Comparison of ENCODE assay signal across 11 mouse cellular contexts in genomic region chr7:88159542-88160241, GRCm38 (mm10).
"Had no signal": no experiment of that assay in that cellular context is flagged by ENCODE, and none has a peak within 500 bp of the region (broad histone marks: within the 10 kb centered on the region; RNA-seq: fewer than 3 reads in every experiment).

No protein-coding gene starts in this region.

- H3K4me2 ChIP-seq: liver, embryonic 11.5 days; liver, embryonic 15.5 days; midbrain, embryonic 15.5 days had no signal

- H3K9me3 ChIP-seq: limb, embryonic 10.5 days; liver, embryonic 15.5 days; midbrain, embryonic 15.5 days had no signal

- ATAC-seq: lung, postnatal 0 days; midbrain, embryonic 15.5 days had no signal

- H3K4me1 ChIP-seq: limb, embryonic 10.5 days; liver, embryonic 15.5 days; midbrain, embryonic 15.5 days had no signal

- H3K9ac ChIP-seq: liver, embryonic 15.5 days; midbrain, embryonic 15.5 days had no signal

- H3K27me3 ChIP-seq: liver, embryonic 15.5 days; midbrain, embryonic 15.5 days had no signal

- H3K4me3 ChIP-seq: left cerebral cortex, adult 2 months; limb, embryonic 10.5 days; liver, embryonic 15.5 days; midbrain, embryonic 15.5 days had no signal

- H3K27ac ChIP-seq: left cerebral cortex, adult 2 months; limb, embryonic 10.5 days; liver, embryonic 15.5 days; midbrain, embryonic 15.5 days; stomach, postnatal 0 days had no signal

- DNase-seq: kidney, postnatal 25 days; lung, adult 2 months; lung, postnatal 36 days; thymus, postnatal 4 days had no signal

- H3K36me3 ChIP-seq: limb, embryonic 10.5 days; liver, embryonic 15.5 days; midbrain, embryonic 15.5 days had no signal
